Mouse (Mus musculus) cortical plate, adult 2 months (tissue): ENCODE results near the gene Mrtfa. TPM values are rescaled to one million over a fixed set of nuclear protein-coding genes. Genes with fewer than 3 reads are reported as not detected.
A peak's percentile ranks its signal among the peaks of the same experiment; 100 is the strongest.

ENCODE experiments used
- H3K27ac ChIP-seq: fragments of 200-500 bp; 2 replicates; pipeline ENCODE4 v1.5.1; 2012; ENCODE audit warnings: low read length, control low read depth, inconsistent platforms; ENCODE audit not compliant: insufficient read depth
- H3K4me1 ChIP-seq: fragments of 200-500 bp; 2 replicates; pipeline ENCODE4 v1.6.1; 2011; ENCODE audit warnings: low read length; ENCODE audit not compliant: control insufficient read depth, insufficient read depth
- H3K4me3 ChIP-seq: fragments of 200-500 bp; 2 replicates; pipeline ENCODE4 v1.5.1; 2011; ENCODE audit warnings: mild to moderate bottlenecking, low read length, control low read depth; ENCODE audit not compliant: insufficient read depth
- CTCF ChIP-seq: fragments of 200-500 bp; IDR thresholded peaks from 2 replicates; pipeline ENCODE4 v1.5.1; 2011; ENCODE audit warnings: mild to moderate bottlenecking, control low read depth, low read length; ENCODE audit not compliant: insufficient read depth; ENCODE audit errors: extremely low read depth
- POLR2A ChIP-seq: fragments of 200-500 bp; IDR thresholded peaks from 2 replicates; pipeline ENCODE4 v1.6.1; 2011; ENCODE audit warnings: mild to moderate bottlenecking, low read length, control low read depth; ENCODE audit not compliant: insufficient read depth; ENCODE audit errors: extremely low read depth
- polyA plus RNA-seq: library from polyadenylated mRNA; depleted of rRNA; stranded (reverse); fragments of >200 nt; gene quantifications from 2 replicates; pipeline ENCODE4 v1.2.3, GENCODE M21; 2012

Mrtfa gene
- polyA plus RNA-seq, 1 experiment, result 30.9 TPM

GRCm38 (mm10) chr15:81077551-81077950 is 113.0 kb downstream of the Mrtfa start:
- H3K27ac ChIP-seq, result no peak overlapping the region
- TF ChIP-seq CTCF (peak; percentile 41), POLR2A (no peak)

GRCm38 (mm10) chr15:81074543-81074942 is 116.0 kb downstream of the Mrtfa start:
- Histone ChIP-seq H3K4me3 (no peak overlapping the region), H3K4me1 (peaks cover 2% of the 10 kb centered on the region; the same call in 1 of the 2 replicates), H3K27ac (no peak overlapping the region)
- TF ChIP-seq CTCF, result no peak
- no peak for TF ChIP-seq POLR2A

More at GRCm38 (mm10) chr15:81077551-81077950, 113.0 kb downstream of the Mrtfa start:
- H3K4me3 ChIP-seq, result no peak overlapping the region
- H3K4me1 ChIP-seq, result no peaks in the 10 kb centered on the region

- H3K4me1 ChIP-seq, result peaks cover 2% of the 10 kb centered on the region; the same call in 1 of the 2 replicates
- H3K27ac ChIP-seq, result no peak overlapping the region
- H3K4me3 ChIP-seq, result no peak overlapping the region
- TF ChIP-seq POLR2A, result no peak
- no peak for TF ChIP-seq CTCF
These were observed 116.8 kb downstream of the Mrtfa start for GRCm38 (mm10) chr15:81073751-81074150.

- TF ChIP-seq POLR2A (no peak), CTCF (0 out of 2 replicates have a peak, but pooled peaks have one; percentile 21)
- Histone ChIP-seq H3K4me1 (peaks cover 2% of the 10 kb centered on the region; the same call in 1 of the 2 replicates), H3K4me3 (no peak overlapping the region), H3K27ac (no peak overlapping the region)
These were observed 117.8 kb downstream of the Mrtfa start for GRCm38 (mm10) chr15:81072748-81073147.

- no peak overlapping the region for H3K27ac ChIP-seq
- H3K4me1 ChIP-seq, result peaks cover 7% of the 10 kb centered on the region
- TF ChIP-seq CTCF, result no peak
- TF ChIP-seq POLR2A, result no peak
- no peak overlapping the region for H3K4me3 ChIP-seq
These were observed 120.1 kb downstream of the Mrtfa start for GRCm38 (mm10) chr15:81070470-81070869.

- Histone ChIP-seq H3K4me3 (no peak overlapping the region), H3K4me1 (peaks cover 7% of the 10 kb centered on the region), H3K27ac (no peak overlapping the region)
- TF ChIP-seq POLR2A (no peak), CTCF (no peak)
These were observed 121.7 kb downstream of the Mrtfa start for GRCm38 (mm10) chr15:81068641-81069381.

GRCm38 (mm10) chr15:81067761-81068160 is 122.8 kb downstream of the Mrtfa start:
- Histone ChIP-seq H3K27ac (no peak overlapping the region), H3K4me3 (no peak overlapping the region), H3K4me1 (peaks cover 7% of the 10 kb centered on the region)
- TF ChIP-seq CTCF, result no peak
- TF ChIP-seq POLR2A, result no peak

GRCm38 (mm10) chr15:81066976-81067375 is 123.6 kb downstream of the Mrtfa start:
- H3K4me1 ChIP-seq, result peaks cover 11% of the 10 kb centered on the region
- TF ChIP-seq CTCF (no peak), POLR2A (no peak)
- H3K4me3 ChIP-seq, result no peak overlapping the region
- H3K27ac ChIP-seq, result no peak overlapping the region

- TF ChIP-seq CTCF, result no peak
- TF ChIP-seq POLR2A, result no peak
- no peak overlapping the region for H3K4me3 ChIP-seq
- H3K4me1 ChIP-seq, result peaks cover 10% of the 10 kb centered on the region
- no peak overlapping the region for H3K27ac ChIP-seq
These were observed 125.9 kb downstream of the Mrtfa start for GRCm38 (mm10) chr15:81064661-81065060.

GRCm38 (mm10) chr15:81064143-81064542 is 126.4 kb downstream of the Mrtfa start:
- H3K4me1 ChIP-seq, result peaks cover 10% of the 10 kb centered on the region
- H3K27ac ChIP-seq, result no peak overlapping the region
- no peak overlapping the region for H3K4me3 ChIP-seq
- TF ChIP-seq CTCF (peak; percentile 37; the same call in 1 of the 2 replicates), POLR2A (no peak)

GRCm38 (mm10) chr15:81062616-81063015 is 127.9 kb downstream of the Mrtfa start:
- no peak overlapping the region for H3K27ac ChIP-seq

More at GRCm38 (mm10) chr15:81062616-81063015, 127.9 kb downstream of the Mrtfa start:
- Histone ChIP-seq H3K4me1 (peaks cover 10% of the 10 kb centered on the region), H3K4me3 (no peak overlapping the region)
- TF ChIP-seq POLR2A, result no peak
- TF ChIP-seq CTCF, result no peak
